Mouse (Mus musculus): ENCODE results near the gene Gm7138. TPM values are rescaled to one million over a fixed set of nuclear protein-coding genes. Genes with fewer than 3 reads are reported as not detected.

Gm7138 gene
- total and polyA plus RNA-seq, 2 experiments from 2014 or later, result not detected

- Histone ChIP-seq H3K9ac (replicated peaks; ENCODE audit: low read length, poor library complexity, severe bottlenecking) (no peak overlapping the region), H3K27me3 (ENCODE audit: insufficient read depth, low read length) (no peaks in the 10 kb centered on the region), H3K4me2 (ENCODE audit: low read depth, low read length, poor library complexity, severe bottlenecking) (no peak overlapping the region), H3K36me3 (ENCODE audit: insufficient read depth, low read length) (no peaks in the 10 kb centered on the region), H3K9me3 (ENCODE audit: low read length) (no peaks in the 10 kb centered on the region), H3K4me1 (ENCODE audit: insufficient read depth, low read length) (no peaks in the 10 kb centered on the region), H3K27ac (ENCODE audit: low read depth, low read length) (no peak overlapping the region), H3K4me3 (ENCODE audit: low read depth, low read length) (no peak overlapping the region)
- DNase-seq (ENCODE audit: low spot score) (no peak), ATAC-seq (ENCODE audit: low FRiP score) (no peak)
- 57% methylated on average over 4 of the region's 4 CpGs for whole genome bisulfite sequencing
- peak; percentile 46 for TF ChIP-seq CTCF (IDR thresholded peaks at IDR 0.05)
These were observed 47.5 kb downstream of the Gm7138 start for GRCm38 (mm10) chr10:77729241-77729640.

DNA sequence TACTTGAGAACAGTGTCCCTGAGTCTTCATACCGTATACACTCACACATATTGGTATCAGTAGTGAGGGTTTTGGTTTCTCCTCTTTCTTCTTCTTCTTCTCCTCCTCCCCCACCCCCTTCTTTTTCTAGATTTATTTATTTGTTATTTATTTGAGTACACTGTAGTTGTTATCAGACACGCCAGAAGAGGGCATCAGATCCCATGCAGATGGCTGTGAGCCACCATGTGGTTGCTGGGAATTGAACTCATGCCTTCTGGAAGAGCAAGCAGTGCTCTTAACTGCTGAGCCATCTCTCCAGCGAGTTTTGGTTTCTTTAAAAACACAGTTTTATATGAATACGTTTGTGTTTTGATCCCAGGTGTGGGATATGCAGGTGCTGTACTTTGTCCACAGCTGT lies 48.5 kb downstream of the Gm7138 start:
- Histone ChIP-seq H3K27me3 (ENCODE audit: insufficient read depth, low read length) (no peaks in the 10 kb centered on the region), H3K9me3 (ENCODE audit: low read length) (no peaks in the 10 kb centered on the region), H3K9ac (replicated peaks; ENCODE audit: low read length, poor library complexity, severe bottlenecking) (no peak overlapping the region), H3K4me1 (ENCODE audit: insufficient read depth, low read length) (no peaks in the 10 kb centered on the region), H3K27ac (ENCODE audit: low read depth, low read length) (no peak overlapping the region), H3K4me3 (ENCODE audit: low read depth, low read length) (no peak overlapping the region), H3K4me2 (ENCODE audit: low read depth, low read length, poor library complexity, severe bottlenecking) (no peak overlapping the region), H3K36me3 (ENCODE audit: insufficient read depth, low read length) (no peaks in the 10 kb centered on the region)
- TF ChIP-seq CTCF (IDR thresholded peaks at IDR 0.05), result peak; percentile 41
- ATAC-seq (ENCODE audit: low FRiP score) (no peak), DNase-seq (ENCODE audit: low spot score) (no peak)
- WGBS, result 71% methylated on average over 4 of the region's 4 CpGs

Other genes starting within 250 kb of the Gm7138 start
Only the 30 nearest of the 32 such genes appear.
- 87.2 and 116 TPM in 2 replicates for gene Pttg1ip, start 195.2 kb downstream of the Gm7138 start, total RNA-seq (2014; rRNA removed)
- gene Pttg1ip, start 195.2 kb downstream of the Gm7138 start, polyA plus RNA-seq (2015; fragmentation: Nextera tagmentation; extraction: Ambion mirVana), result 74.7 and 79.0 TPM in 2 replicates
- 167 and 306 TPM in 2 replicates for gene Sumo3, start 170.8 kb downstream of the Gm7138 start, total RNA-seq (2014; rRNA removed)
- gene Sumo3, start 170.8 kb downstream of the Gm7138 start, polyA plus RNA-seq (2015; fragmentation: Nextera tagmentation; extraction: Ambion mirVana), result 385 and 389 TPM in 2 replicates
- gene Gm49325, start 170.7 kb downstream of the Gm7138 start, total RNA-seq (2014; rRNA removed), result not detected in 2 replicates
- gene Gm49325, start 170.7 kb downstream of the Gm7138 start, polyA plus RNA-seq (2015; fragmentation: Nextera tagmentation; extraction: Ambion mirVana), result 6.9 and 10.5 TPM in 2 replicates
- gene Ube2g2, start 154.7 kb downstream of the Gm7138 start, total RNA-seq (2014; rRNA removed), result 39.3 and 41.8 TPM in 2 replicates
- gene Ube2g2, start 154.7 kb downstream of the Gm7138 start, polyA plus RNA-seq (2015; fragmentation: Nextera tagmentation; extraction: Ambion mirVana), result 67.2 and 70.6 TPM in 2 replicates
- gene Tspear, start 90.4 kb downstream of the Gm7138 start, total RNA-seq (2014; rRNA removed), result 0.66 and 1.5 TPM in 2 replicates
- gene Tspear, start 90.4 kb downstream of the Gm7138 start, polyA plus RNA-seq (2015; fragmentation: Nextera tagmentation; extraction: Ambion mirVana), result 0.63 and 1.3 TPM in 2 replicates
- not detected in 2 replicates for gene Gm19402, start 86.2 kb downstream of the Gm7138 start, total RNA-seq (2014; rRNA removed)
- gene Gm19402, start 86.2 kb downstream of the Gm7138 start, polyA plus RNA-seq (2015; fragmentation: Nextera tagmentation; extraction: Ambion mirVana), result not detected in 2 replicates
- gene Gm9508, start 79.7 kb downstream of the Gm7138 start, total RNA-seq (2014; rRNA removed), result not detected in 2 replicates
- gene Gm9508, start 79.7 kb downstream of the Gm7138 start, polyA plus RNA-seq (2015; fragmentation: Nextera tagmentation; extraction: Ambion mirVana), result not detected in 2 replicates
- not detected in 2 replicates for gene Gm10272, start 70.3 kb downstream of the Gm7138 start, total RNA-seq (2014; rRNA removed)
- gene Gm10272, start 70.3 kb downstream of the Gm7138 start, polyA plus RNA-seq (2015; fragmentation: Nextera tagmentation; extraction: Ambion mirVana), result not detected in 2 replicates
- not detected in 2 replicates for gene Gm10024, start 65.5 kb downstream of the Gm7138 start, total RNA-seq (2014; rRNA removed)
- not detected in 2 replicates for gene Gm10024, start 65.5 kb downstream of the Gm7138 start, polyA plus RNA-seq (2015; fragmentation: Nextera tagmentation; extraction: Ambion mirVana)
- gene Gm10142, start 61.1 kb downstream of the Gm7138 start, total RNA-seq (2014; rRNA removed), result not detected in 2 replicates
- not detected in 2 replicates for gene Gm10142, start 61.1 kb downstream of the Gm7138 start, polyA plus RNA-seq (2015; fragmentation: Nextera tagmentation; extraction: Ambion mirVana)
- not detected in 2 replicates for gene Krtap12-1, start 56.3 kb downstream of the Gm7138 start, total RNA-seq (2014; rRNA removed)
- gene Krtap12-1, start 56.3 kb downstream of the Gm7138 start, polyA plus RNA-seq (2015; fragmentation: Nextera tagmentation; extraction: Ambion mirVana), result not detected in 2 replicates
- not detected in 2 replicates for gene Gm10100, start 50.5 kb downstream of the Gm7138 start, total RNA-seq (2014; rRNA removed)
- gene Gm10100, start 50.5 kb downstream of the Gm7138 start, polyA plus RNA-seq (2015; fragmentation: Nextera tagmentation; extraction: Ambion mirVana), result not detected in 2 replicates
- not detected in 2 replicates for gene Gm18596, start 34.3 kb downstream of the Gm7138 start, total RNA-seq (2014; rRNA removed)
- not detected in 2 replicates for gene Gm18596, start 34.3 kb downstream of the Gm7138 start, polyA plus RNA-seq (2015; fragmentation: Nextera tagmentation; extraction: Ambion mirVana)
- gene Gm9736, start 25.6 kb downstream of the Gm7138 start, total RNA-seq (2014; rRNA removed), result not detected in 2 replicates
- gene Gm9736, start 25.6 kb downstream of the Gm7138 start, polyA plus RNA-seq (2015; fragmentation: Nextera tagmentation; extraction: Ambion mirVana), result not detected in 2 replicates
- gene Gm3233, start 17.3 kb downstream of the Gm7138 start, total RNA-seq (2014; rRNA removed), result not detected in 2 replicates
- gene Gm3233, start 17.3 kb downstream of the Gm7138 start, polyA plus RNA-seq (2015; fragmentation: Nextera tagmentation; extraction: Ambion mirVana), result not detected in 2 replicates
- gene Gm3238, start 5.6 kb downstream of the Gm7138 start, total RNA-seq (2014; rRNA removed), result not detected in 2 replicates
- not detected in 2 replicates for gene Gm3238, start 5.6 kb downstream of the Gm7138 start, polyA plus RNA-seq (2015; fragmentation: Nextera tagmentation; extraction: Ambion mirVana)
- not detected in 2 replicates for gene Gm3250, start 5.6 kb upstream of the Gm7138 start, total RNA-seq (2014; rRNA removed)
- not detected in 2 replicates for gene Gm3250, start 5.6 kb upstream of the Gm7138 start, polyA plus RNA-seq (2015; fragmentation: Nextera tagmentation; extraction: Ambion mirVana)
- gene Gm7137, start 11.3 kb upstream of the Gm7138 start, total RNA-seq (2014; rRNA removed), result not detected in 2 replicates
- not detected in 2 replicates for gene Gm7137, start 11.3 kb upstream of the Gm7138 start, polyA plus RNA-seq (2015; fragmentation: Nextera tagmentation; extraction: Ambion mirVana)
- gene Gm9639, start 18.1 kb upstream of the Gm7138 start, total RNA-seq (2014; rRNA removed), result not detected in 2 replicates
- not detected in 2 replicates for gene Gm9639, start 18.1 kb upstream of the Gm7138 start, polyA plus RNA-seq (2015; fragmentation: Nextera tagmentation; extraction: Ambion mirVana)
- gene Gm19668, start 22.2 kb upstream of the Gm7138 start, total RNA-seq (2014; rRNA removed), result not detected in 2 replicates
- not detected in 2 replicates for gene Gm19668, start 22.2 kb upstream of the Gm7138 start, polyA plus RNA-seq (2015; fragmentation: Nextera tagmentation; extraction: Ambion mirVana)
- not detected in 2 replicates for gene Gm9507, start 34.9 kb upstream of the Gm7138 start, total RNA-seq (2014; rRNA removed)
- not detected in 2 replicates for gene Gm9507, start 34.9 kb upstream of the Gm7138 start, polyA plus RNA-seq (2015; fragmentation: Nextera tagmentation; extraction: Ambion mirVana)
- not detected in 2 replicates for gene Gm2696, start 37.7 kb upstream of the Gm7138 start, total RNA-seq (2014; rRNA removed)
- not detected in 2 replicates for gene Gm2696, start 37.7 kb upstream of the Gm7138 start, polyA plus RNA-seq (2015; fragmentation: Nextera tagmentation; extraction: Ambion mirVana)
- gene Krtap10-4, start 50.2 kb upstream of the Gm7138 start, total RNA-seq (2014; rRNA removed), result 0.27 TPM in 1 of 2 replicates, not detected in the other
- not detected in 2 replicates for gene Krtap10-4, start 50.2 kb upstream of the Gm7138 start, polyA plus RNA-seq (2015; fragmentation: Nextera tagmentation; extraction: Ambion mirVana)
- gene Krtap10-10, start 59.0 kb upstream of the Gm7138 start, total RNA-seq (2014; rRNA removed), result not detected in 2 replicates
- gene Krtap10-10, start 59.0 kb upstream of the Gm7138 start, polyA plus RNA-seq (2015; fragmentation: Nextera tagmentation; extraction: Ambion mirVana), result not detected in 2 replicates
- not detected in 2 replicates for gene Gm36176, start 69.9 kb upstream of the Gm7138 start, total RNA-seq (2014; rRNA removed)
- gene Gm36176, start 69.9 kb upstream of the Gm7138 start, polyA plus RNA-seq (2015; fragmentation: Nextera tagmentation; extraction: Ambion mirVana), result not detected in 2 replicates
- not detected in 2 replicates for gene Gm10318, start 75.9 kb upstream of the Gm7138 start, total RNA-seq (2014; rRNA removed)
- gene Gm10318, start 75.9 kb upstream of the Gm7138 start, polyA plus RNA-seq (2015; fragmentation: Nextera tagmentation; extraction: Ambion mirVana), result not detected in 2 replicates
- not detected in 2 replicates for gene Gm3285, start 85.0 kb upstream of the Gm7138 start, total RNA-seq (2014; rRNA removed)
- not detected in 2 replicates for gene Gm3285, start 85.0 kb upstream of the Gm7138 start, polyA plus RNA-seq (2015; fragmentation: Nextera tagmentation; extraction: Ambion mirVana)
- 36.1 and 39.6 TPM in 2 replicates for gene Lrrc3, start 125.6 kb upstream of the Gm7138 start, total RNA-seq (2014; rRNA removed)
- gene Lrrc3, start 125.6 kb upstream of the Gm7138 start, polyA plus RNA-seq (2015; fragmentation: Nextera tagmentation; extraction: Ambion mirVana), result 29.7 and 29.9 TPM in 2 replicates
- gene Trpm2, start 193.6 kb upstream of the Gm7138 start, total RNA-seq (2014; rRNA removed), result 7.3 and 12.5 TPM in 2 replicates
- 5.6 and 8.0 TPM in 2 replicates for gene Trpm2, start 193.6 kb upstream of the Gm7138 start, polyA plus RNA-seq (2015; fragmentation: Nextera tagmentation; extraction: Ambion mirVana)
- gene 1810043G02Rik, start 201.6 kb upstream of the Gm7138 start, total RNA-seq (2014; rRNA removed), result 60.0 and 61.7 TPM in 2 replicates
- gene 1810043G02Rik, start 201.6 kb upstream of the Gm7138 start, polyA plus RNA-seq (2015; fragmentation: Nextera tagmentation; extraction: Ambion mirVana), result 66.2 and 72.6 TPM in 2 replicates